Mouse (Mus musculus) lung, postnatal 36 days (tissue): ENCODE measurements around the gene Siglech.
A peak's percentile ranks its signal among the peaks of the same experiment; 100 is the strongest.
"Not testable (repeated sequence)": the region's sequence is repeated elsewhere in the genome, so short reads cannot be mapped to it uniquely, and the experiment has no call there.

Experiments
- DNase-seq: peaks from one replicate; pipeline ENCODE4 v3.0.0; 2022; ENCODE audit warnings: mixed read lengths

Siglech gene

DNA sequence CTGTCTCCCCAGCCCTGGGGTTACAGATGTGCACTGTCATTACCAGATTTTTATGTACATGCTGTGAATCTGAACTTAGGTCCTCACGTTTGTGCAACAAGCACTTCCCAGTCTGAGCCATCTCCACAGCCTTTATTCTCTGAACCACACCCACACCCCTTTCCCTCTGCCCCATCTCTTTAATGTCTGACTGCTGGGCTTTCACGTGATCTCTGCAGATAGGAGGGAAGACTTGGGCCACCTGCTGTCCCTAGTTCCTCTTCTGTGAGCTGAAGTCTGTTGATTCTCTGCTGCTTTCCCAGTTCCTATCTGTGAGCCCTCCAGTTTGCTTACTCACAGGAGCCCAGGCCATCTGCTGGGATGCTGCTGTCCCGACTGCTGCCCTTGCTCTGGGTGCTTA, at the start of gene Siglech:
Gene Siglech, plus strand, starts transcription at position 253 of the 400 bp plus-strand sequence.
- no peak for DNase-seq

DNA sequence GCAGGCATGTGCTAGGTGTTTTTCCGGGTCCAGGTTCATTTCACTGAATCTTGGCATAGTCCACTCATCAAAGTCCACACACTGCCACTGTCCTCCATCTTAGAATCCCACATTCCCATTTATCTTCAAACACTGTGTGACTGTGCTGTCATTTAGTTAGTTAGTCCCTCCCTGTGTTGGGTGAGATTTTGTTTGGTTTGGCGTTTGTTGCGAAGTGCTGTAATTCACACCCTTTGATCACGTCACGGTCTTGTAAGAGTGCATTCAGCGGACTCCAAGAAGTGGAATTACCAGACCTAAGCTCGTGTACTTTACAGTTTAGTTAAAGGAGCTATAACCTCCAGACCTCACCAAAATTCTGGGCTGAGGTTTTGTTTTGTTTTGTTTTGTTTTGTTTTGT, 45.3 kb upstream of the Siglech start:
- DNase-seq: no peak

DNA sequence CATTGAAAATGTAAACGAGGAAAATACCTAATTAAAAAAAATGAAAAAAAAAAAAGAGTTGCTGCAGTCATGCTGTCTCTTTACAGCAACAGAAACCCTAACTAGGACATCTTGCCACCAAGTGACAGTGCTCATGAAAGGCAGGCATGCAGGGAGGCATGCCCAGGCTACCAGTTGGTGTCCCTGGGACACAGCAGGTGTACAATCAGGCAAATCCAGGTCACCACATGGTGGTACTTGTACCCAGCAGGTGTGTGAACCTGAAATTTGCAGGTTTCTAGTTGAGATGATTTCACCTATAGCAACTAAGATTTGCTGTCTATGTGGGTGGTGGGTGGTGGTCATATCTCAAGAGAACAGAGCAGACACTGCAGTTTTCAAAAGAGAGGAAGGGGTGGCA, 39.1 kb upstream of the Siglech start:
- no peak for DNase-seq

DNA sequence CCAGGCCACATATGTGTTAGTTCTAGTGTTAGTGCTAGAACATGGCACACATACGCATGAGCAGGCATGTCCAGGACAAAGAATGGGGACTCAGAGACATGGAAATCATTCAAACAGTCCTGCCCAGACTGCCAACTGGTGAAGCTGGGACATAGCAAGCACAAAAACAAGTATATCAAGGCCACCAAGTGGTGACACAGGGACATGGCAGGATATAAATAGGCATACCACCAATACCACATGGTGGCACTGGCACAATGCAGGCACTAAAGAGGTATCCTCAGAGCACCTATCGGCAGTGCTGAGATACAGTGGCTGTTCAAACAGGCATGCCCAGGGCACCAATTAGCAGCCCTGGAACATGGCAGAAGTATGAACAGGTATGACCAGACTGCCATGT, 33.5 kb upstream of the Siglech start:
- no peak for DNase-seq

DNA sequence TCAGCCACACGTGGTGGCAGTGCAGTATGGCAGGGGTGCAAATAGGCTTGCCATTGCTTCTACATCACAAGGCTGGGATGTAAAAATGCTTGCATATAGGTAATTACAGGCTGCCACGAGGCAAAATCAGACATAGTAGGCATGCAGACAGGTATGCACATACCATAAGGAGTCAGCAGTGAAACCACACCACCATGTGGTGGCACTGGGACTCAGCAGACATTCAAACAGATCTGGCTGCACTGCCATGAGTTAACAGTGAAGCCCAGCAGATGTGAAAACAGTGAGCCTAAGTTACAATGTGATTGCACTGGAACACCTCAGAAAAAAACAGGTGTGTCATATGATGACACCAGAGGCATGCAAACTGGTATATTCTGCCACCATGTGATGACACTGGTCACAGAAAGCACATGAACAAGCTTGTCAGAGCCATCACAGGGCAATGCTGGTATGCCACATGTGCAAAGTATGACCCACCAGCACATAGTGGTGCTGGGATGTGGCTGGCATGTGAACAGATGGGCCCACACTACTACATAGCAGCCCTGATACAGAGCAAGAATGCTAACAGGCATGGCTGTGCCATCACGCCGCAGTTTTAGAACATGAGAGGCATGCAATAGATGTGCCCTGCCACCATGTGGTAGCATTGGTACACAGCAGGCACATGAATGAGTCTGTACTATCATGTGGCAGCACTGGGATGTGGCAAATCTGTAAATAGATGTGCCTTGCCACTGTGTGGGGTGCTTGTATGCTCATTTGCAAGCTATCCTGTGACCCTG, 30.7 kb upstream of the Siglech start:
- peak; percentile 7 for DNase-seq

DNA sequence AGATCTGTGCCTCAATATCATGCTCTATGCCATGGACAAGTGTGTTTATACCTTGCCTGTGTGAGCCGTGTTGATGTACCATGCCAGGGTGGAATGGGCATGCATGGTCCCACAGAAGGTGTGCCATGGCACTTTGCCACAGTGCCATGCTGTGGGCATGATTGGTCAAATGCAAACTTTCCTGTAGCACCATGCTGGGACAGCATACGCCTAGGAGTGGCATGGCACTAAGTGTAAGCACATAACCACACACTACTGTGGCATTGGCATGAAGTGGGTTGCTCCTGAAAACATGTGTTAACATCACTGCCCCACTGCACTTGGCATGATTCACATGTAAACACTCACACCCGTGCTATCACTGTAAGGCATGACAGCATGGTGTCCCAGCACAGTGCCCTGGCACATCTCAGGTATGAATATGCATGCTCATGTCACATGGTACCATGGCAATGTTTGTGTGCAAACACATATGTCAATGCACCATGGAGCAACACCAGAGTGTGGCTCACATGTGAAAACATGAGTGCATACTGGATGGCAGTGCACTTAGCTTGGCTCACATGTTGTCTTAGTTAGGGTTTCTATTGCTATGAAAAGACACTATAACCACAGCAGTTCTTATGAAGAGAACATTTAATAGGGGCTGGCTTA, 24.2 kb upstream of the Siglech start:
- no peak for DNase-seq

DNA sequence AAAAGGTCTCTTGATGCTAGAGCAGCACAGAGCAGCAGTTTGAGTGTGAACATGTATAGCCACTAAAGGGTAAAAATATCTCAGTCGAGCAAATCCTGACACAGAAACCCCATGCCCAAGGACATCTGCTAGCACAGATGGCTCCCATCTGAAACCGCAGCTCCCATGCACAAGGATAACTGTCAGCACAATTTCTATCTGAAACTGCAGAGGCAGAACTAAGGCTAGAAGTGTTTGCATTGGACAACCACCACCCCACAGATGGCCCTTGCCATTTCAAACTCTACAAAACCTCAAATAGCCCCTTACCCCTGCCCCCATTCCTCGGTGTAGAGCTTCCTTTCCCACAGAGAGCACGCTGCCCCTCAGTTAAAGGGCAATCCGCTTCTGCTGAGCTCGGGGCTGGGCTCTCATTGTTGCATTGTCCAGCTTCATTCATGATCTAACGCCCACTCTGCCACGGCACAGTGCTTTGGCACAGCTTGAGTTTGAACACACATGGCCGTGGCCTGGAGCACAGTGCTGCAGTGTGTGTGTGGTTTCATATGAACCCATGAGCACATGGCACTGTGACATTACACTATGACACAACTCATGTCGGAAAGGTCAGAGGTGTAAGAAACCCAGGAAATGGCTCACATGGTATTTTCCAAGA, 23.3 kb upstream of the Siglech start:
- DNase-seq: no peak

DNA sequence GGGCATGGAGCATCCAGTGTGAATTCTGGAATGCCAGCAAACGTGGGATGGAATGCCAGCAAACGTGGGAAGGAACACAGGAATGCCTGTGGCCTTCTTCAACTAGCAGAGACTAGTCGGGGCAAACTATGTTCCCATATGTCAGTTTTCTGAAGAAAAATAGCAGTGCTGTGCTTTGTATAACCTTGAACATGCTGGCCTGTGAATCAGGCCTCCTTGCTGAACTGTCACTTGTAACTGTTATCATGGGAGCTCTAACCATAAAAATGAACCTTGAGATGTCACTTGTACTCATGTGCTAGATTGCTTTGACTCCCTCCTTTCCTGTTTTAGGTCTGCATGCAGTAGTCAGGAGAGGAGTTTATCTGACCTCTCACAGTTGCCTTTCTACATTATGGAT, 17.1 kb upstream of the Siglech start:
- DNase-seq: no peak

DNA sequence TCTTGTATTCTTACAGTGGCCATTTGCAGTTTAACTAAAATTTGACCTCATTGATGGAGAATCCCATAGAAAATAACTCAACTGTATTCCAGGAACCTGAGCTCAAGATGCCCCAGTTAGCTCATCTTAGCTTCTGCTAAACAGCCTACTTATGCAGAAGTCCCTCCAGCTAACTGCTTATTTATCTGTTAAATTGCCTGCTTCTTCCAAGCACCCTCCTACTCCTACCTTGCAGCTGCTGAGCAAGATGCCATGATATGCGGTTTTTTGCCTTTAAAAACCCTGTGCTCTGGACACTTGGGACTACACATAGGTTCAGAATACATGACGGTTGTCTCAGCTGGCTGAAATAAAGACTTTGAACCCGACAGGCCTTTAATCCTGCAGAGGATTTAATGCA, 8.6 kb upstream of the Siglech start:
- DNase-seq: no peak

DNA sequence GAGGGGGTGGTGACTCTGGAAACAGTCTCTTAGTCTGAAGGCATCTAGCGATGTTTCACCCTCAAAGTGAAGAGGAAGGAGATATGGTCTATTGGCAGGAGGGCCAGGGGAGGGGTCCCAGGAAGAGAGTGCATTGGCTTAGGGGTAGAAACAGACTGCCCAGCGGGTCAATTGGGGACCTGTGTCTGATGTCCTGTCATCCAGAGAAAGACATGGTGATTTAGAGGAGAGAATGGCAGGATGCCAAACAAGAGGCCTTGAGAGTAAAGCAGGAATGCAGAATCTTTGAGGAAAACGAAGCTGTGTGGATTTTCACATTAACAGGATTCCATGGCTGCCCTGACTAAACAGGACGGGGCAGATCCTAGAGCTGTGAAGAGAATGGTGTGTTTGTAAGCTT, 12.0 kb downstream of the Siglech start:
- DNase-seq: no peak

DNA sequence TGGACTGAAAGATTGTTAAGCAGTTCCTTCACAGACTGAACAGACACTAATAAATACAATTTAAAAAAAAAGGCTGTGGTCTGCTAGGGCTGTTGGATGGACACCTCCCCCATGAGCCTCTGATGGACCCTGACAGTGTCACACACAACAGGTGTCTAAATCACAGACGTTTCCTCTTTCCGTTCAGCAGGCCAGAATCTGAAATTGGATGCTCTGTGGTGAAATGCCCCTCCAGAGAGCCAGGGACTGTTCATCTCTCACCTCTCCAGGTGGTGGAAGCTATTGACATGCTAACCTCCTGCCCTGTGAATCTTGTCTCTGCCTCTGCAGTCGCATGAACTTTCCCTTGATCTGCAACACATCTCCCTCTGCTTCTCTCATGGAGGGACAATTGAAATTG, 14.5 kb downstream of the Siglech start:
- no peak for DNase-seq

DNA sequence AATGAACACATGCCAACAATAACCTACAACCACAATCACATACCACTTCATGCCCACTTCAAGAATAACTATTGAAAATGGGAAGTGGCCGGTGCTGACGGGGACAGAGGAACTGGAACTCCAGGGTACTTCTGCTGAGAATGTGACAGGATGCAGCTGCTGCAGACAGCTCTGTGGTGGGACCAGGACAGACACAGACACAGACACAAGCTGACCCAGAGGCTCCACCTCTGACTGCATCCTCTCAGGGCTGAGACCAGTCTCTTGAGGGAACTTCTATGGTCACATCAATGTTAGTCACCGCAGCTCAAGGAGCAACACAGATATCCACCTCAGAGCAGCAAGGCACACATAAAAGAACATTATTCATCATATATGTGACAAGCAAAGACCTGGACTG, 16.6 kb downstream of the Siglech start:
- peak; percentile 49 for DNase-seq

DNA sequence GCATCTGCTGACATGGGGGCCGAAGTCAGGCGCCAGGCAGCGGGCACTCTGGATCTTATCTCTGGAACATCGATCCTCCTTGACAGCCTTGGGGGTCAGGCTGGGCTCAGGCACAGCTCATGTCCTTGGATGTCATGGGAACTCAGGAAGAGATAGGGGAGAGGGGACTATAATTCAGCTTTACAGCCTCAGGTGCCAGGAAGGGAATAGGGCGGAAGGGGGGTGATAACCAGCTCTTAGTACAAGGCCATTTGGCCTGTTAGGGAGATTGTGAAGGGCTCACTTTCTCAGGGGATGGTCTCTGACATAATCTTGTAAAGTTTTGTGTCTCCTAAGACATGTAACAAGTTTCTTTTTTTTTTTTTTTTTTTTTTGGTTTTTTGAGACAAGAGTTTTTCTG, 22.6 kb downstream of the Siglech start:
- DNase-seq: not testable (repeated sequence)

DNA sequence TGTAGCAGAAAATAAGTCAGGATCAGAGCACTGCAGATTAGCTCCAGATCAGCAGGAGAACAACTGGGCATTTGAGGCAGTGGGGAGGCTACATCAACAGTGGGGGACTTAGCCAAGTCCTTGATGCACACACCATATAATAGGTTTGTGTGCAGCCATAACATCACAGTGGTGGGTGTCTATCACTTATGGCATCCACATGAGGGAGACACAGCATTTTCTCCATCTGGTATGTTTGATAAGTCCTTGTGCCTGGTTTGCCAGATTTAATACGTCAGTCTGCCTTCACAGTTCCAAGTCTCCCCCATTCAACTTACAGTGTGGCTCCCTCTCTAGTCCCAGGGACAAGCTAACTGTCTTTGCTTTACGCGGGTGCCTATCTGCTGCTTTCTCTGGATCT, 24.3 kb downstream of the Siglech start:
- no peak for DNase-seq

DNA sequence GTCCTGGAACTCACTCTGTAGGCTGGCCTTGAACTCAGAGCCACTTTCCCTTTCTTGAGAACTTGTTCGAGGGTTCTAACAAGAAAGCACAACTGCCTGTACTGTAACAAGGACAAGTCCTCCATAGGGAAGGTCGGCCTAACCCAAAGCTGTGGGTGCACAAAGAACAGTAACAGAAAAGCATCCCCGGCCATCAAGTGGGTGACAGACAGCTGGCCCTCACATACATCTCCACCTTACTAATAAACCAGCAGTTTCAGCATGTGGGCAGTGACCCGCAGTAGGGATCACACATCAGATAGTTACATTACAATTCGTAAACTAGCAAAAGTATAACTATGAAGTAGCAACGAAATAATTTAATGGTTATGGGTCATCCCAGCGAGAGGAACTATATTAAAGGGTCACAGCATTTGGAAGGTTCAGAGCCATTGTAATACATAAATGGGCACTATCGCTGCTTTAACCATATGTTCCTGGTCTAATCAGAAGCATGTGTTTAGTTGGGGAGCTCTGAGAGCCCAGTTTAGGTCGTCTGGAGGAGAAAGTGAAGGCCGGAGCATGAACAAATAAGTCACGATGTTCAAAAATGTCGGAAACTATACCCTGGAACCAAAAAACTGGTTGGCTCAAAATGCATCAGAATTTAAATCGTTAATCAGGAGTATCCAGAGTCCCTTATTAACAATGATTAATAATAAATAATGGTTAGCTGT, 25.4 kb downstream of the Siglech start:
- DNase-seq: no peak

DNA sequence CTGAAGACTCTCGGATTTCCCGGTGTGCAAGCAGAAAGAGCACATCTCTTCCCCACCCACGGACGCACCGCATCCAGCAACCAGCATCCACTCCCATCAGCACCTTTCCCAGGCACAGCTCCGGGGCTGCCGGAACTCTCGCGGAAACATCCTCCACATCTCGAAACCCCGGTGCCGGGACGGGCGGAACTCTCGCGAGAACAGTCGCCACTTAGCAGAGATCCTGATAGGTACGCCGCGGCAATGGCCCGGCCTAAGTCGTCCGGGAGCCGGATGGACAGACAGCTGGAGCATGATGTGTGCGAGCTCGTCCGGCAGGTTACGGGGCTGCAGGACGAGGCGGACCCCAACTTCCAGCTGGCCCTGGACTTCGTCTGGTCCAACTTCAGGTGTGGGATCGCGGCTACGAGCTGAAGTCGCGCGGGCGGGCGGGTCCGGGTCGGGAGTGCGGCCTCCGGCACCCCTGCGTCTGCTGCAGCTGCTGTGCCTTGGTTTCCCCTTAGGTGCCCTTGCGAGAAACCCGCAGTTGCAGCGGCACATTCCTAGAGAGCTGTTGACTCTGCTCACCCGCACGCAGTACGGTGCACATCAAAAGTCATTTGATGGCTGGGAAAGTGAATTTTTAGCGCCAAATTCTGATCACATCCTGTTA, 26.1 kb downstream of the Siglech start, which contains the start of gene Tubgcp5:
Gene Tubgcp5, plus strand, starts transcription at position 203 of the 652 bp plus-strand sequence.
- DNase-seq: peak; percentile 99

DNA sequence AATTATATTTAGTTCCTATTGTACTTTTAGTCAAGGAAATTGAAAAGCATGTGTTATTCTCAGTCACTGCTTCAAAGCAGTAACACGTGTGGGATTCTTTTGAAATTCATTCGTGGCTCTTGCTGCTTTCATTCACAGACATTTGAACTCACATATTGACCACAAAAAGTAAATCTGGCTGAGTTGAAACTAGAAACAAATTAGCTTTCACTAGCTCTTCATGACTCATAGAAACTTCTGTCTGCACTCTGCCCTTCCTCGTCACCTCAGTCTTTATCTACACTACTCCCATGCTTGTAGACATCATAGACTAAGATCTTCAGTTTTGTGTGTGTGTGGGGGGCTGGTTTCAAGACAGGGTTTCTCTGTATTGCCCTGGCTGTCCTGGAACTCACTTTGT, 32.0 kb downstream of the Siglech start:
- DNase-seq: no peak

DNA sequence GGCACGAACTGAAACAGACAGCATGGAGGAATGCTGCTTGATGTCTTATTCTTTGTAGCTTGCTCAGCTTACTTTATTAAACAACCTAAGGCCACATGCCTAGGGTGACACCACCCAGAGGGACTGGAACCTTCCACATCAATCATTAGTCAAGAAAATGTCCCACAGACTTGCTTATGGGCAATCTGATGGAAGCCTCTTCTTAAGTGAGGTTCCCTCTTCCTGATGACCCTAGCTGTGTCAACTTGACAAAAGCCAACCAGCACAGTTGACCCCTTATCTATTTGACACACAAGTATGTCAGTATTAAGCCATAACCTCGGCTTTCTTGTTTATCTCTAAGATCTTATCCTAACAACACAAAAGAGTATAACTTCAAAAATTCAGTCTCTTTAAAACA, 42.0 kb downstream of the Siglech start:
- DNase-seq: no peak

DNA sequence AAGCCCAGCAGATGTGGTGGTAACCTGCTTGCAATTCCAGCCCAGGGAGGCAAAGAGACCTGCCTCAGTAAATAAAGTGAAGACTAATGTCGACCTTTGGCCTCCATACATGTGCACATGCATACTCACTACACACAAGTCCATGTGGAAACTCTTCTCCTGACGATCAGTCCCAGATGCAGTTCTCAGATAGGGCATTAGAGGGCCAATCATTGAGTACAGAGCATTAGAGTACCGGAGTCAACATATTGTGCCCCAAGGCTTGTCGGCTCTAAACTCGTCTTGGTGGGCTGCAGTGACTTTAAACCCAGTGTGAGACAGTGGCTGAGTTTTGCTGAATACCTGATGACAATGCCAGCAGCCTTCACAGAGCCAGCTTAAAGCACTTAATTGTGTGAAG, 56.5 kb downstream of the Siglech start:
- no peak for DNase-seq

DNA sequence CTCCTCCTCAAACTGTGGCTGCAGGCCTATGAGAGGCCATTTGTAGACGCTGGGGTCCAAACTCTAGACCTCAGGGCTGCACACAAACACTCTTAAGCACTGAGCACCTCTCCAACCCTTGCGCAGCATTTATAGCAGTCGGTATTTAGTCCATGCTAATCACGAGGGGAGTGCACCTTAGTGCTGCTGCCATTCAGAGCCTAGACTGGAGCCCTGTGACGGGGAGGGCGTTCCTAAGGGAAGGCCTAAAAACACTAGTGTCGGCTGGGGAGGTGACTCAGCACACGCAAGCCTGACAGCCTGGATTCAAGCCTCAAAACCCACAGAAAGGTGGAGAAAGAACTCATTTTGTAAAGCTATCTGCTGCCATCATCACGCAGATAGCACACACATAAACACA, 59.6 kb downstream of the Siglech start:
- DNase-seq: no peak
